Mouse (Mus musculus): ENCODE measurements around the gene Tacr2.

GRCm38 (mm10) chr10:62275235-62275634 is 23.0 kb downstream of the Tacr2 start:
- no peak for TF ChIP-seq POLR2A (IDR thresholded peaks at IDR 0.05; ENCODE audit: low read depth, low read length)
- TF ChIP-seq CTCF (conservative IDR thresholded peaks at IDR 0.05; ENCODE audit: insufficient read depth, insufficient read length, low read depth, low read length): peak; percentile 78
